Mouse (Mus musculus): ENCODE results near the gene Ascl5. TPM values are rescaled to one million over a fixed set of nuclear protein-coding genes. Genes with fewer than 3 reads are reported as not detected.

The Ascl5 gene
- total and polyA plus RNA-seq, 2 experiments from 2014 or later, result 0.90 TPM; not detected in 1

- TF ChIP-seq CTCF (IDR thresholded peaks at IDR 0.05; ENCODE audit: low read depth), result no peak
- Histone ChIP-seq H3K9me3 (ENCODE audit: low read length) (no peaks in the 10 kb centered on the region), H3K4me3 (ENCODE audit: low read depth, low read length) (no peak overlapping the region), H3K36me3 (ENCODE audit: insufficient read depth) (peaks cover 64% of the 10 kb centered on the region), H3K9ac (no peak overlapping the region), H3K4me1 (ENCODE audit: insufficient read depth) (no peaks in the 10 kb centered on the region), H3K27ac (ENCODE audit: low read depth, low read length) (no peak overlapping the region), H3K4me2 (ENCODE audit: low read depth) (no peak overlapping the region), H3K27me3 (ENCODE audit: insufficient read depth, low read length) (no peaks in the 10 kb centered on the region)
- DNase-seq (no peak), ATAC-seq (no peak)
- WGBS, result 55% methylated on average over 7 of the region's 7 CpGs
These were observed 17.6 kb upstream of the Ascl5 start for GRCm38 (mm10) chr1:136032961-136033360.

GRCm38 (mm10) chr1:136038746-136039538, 11.7 kb upstream of the Ascl5 start:
- Histone ChIP-seq H3K4me2 (ENCODE audit: low read depth) (no peak overlapping the region), H3K9ac (no peak overlapping the region), H3K27me3 (ENCODE audit: insufficient read depth, low read length) (no peaks in the 10 kb centered on the region), H3K4me3 (ENCODE audit: low read depth, low read length) (no peak overlapping the region), H3K27ac (ENCODE audit: low read depth, low read length) (no peak overlapping the region), H3K4me1 (ENCODE audit: insufficient read depth) (0 out of 2 replicates have a peak, but pooled peaks cover 3% of the 10 kb centered on the region), H3K36me3 (ENCODE audit: insufficient read depth) (peaks cover 17% of the 10 kb centered on the region), H3K9me3 (ENCODE audit: low read length) (no peaks in the 10 kb centered on the region)
- no peak for TF ChIP-seq CTCF (IDR thresholded peaks at IDR 0.05; ENCODE audit: low read depth)
- DNase-seq, result no peak
- no peak for ATAC-seq
- 75% methylated on average over 5 of the region's 5 CpGs for WGBS

- Histone ChIP-seq H3K27ac (ENCODE audit: low read depth, low read length) (no peak overlapping the region), H3K4me3 (ENCODE audit: low read depth, low read length) (no peak overlapping the region), H3K4me2 (ENCODE audit: low read depth) (no peak overlapping the region), H3K9ac (no peak overlapping the region), H3K36me3 (ENCODE audit: insufficient read depth) (peaks cover 2% of the 10 kb centered on the region; the same call in 1 of the 2 replicates), H3K4me1 (ENCODE audit: insufficient read depth) (0 out of 2 replicates have a peak, but pooled peaks cover 3% of the 10 kb centered on the region), H3K27me3 (ENCODE audit: insufficient read depth, low read length) (no peaks in the 10 kb centered on the region), H3K9me3 (ENCODE audit: low read length) (no peaks in the 10 kb centered on the region)
- DNase-seq (no peak), ATAC-seq (no peak)
- no peak for TF ChIP-seq CTCF (IDR thresholded peaks at IDR 0.05; ENCODE audit: low read depth)
- WGBS, result 19% methylated on average over 11 of the region's 11 CpGs
These were observed 10.2 kb upstream of the Ascl5 start for GRCm38 (mm10) chr1:136040452-136040851.

- WGBS, result 21% methylated on average over 4 of the region's 4 CpGs
- Histone ChIP-seq H3K36me3 (ENCODE audit: insufficient read depth) (no peaks in the 10 kb centered on the region; the same call in 1 of the 2 replicates), H3K27ac (ENCODE audit: low read depth, low read length) (no peak overlapping the region), H3K4me3 (ENCODE audit: low read depth, low read length) (no peak overlapping the region), H3K4me2 (ENCODE audit: low read depth) (no peak overlapping the region), H3K9me3 (ENCODE audit: low read length) (no peaks in the 10 kb centered on the region), H3K9ac (no peak overlapping the region), H3K4me1 (ENCODE audit: insufficient read depth) (0 out of 2 replicates have a peak, but pooled peaks cover 3% of the 10 kb centered on the region), H3K27me3 (ENCODE audit: insufficient read depth, low read length) (no peaks in the 10 kb centered on the region)
- no peak for ATAC-seq
- no peak for DNase-seq
- TF ChIP-seq CTCF (IDR thresholded peaks at IDR 0.05; ENCODE audit: low read depth), result no peak
These were observed 9.7 kb upstream of the Ascl5 start for GRCm38 (mm10) chr1:136040874-136041273.

- Histone ChIP-seq H3K27ac (ENCODE audit: low read depth, low read length) (no peak overlapping the region), H3K4me3 (ENCODE audit: low read depth, low read length) (no peak overlapping the region), H3K4me2 (ENCODE audit: low read depth) (no peak overlapping the region), H3K9ac (no peak overlapping the region), H3K9me3 (ENCODE audit: low read length) (no peaks in the 10 kb centered on the region), H3K27me3 (ENCODE audit: insufficient read depth, low read length) (peaks cover 14% of the 10 kb centered on the region; the same call in 1 of the 2 replicates), H3K4me1 (ENCODE audit: insufficient read depth) (0 out of 2 replicates have a peak, but pooled peaks cover 3% of the 10 kb centered on the region), H3K36me3 (ENCODE audit: insufficient read depth) (no peaks in the 10 kb centered on the region)
- ATAC-seq (peak; percentile 61), DNase-seq (peak; percentile 84)
- TF ChIP-seq CTCF (IDR thresholded peaks at IDR 0.05; ENCODE audit: low read depth), result peak; percentile 88
- 16% methylated on average over 4 of the region's 4 CpGs for WGBS
These were observed 4.8 kb upstream of the Ascl5 start for GRCm38 (mm10) chr1:136045774-136046173.

- peak; percentile 51 for DNase-seq
- 8% methylated on average over 2 of the region's 2 CpGs for WGBS
These were observed 3.2 kb upstream of the Ascl5 start for GRCm38 (mm10) chr1:136047432-136047831.

GRCm38 (mm10) chr1:136047894-136048293, 2.7 kb upstream of the Ascl5 start:
- H3K36me3 ChIP-seq (ENCODE audit: insufficient read depth), result no peaks in the 10 kb centered on the region
- no peak for TF ChIP-seq CTCF (IDR thresholded peaks at IDR 0.05; ENCODE audit: low read depth)
- no peak overlapping the region for H3K4me3 ChIP-seq (ENCODE audit: low read depth, low read length)
- H3K9me3 ChIP-seq (ENCODE audit: low read length), result no peaks in the 10 kb centered on the region
- H3K9ac ChIP-seq, result no peak overlapping the region
- ATAC-seq, result no peak
- no peak overlapping the region for H3K4me2 ChIP-seq (ENCODE audit: low read depth)
- no peak overlapping the region for H3K27ac ChIP-seq (ENCODE audit: low read depth, low read length)
- DNase-seq, result no peak
- 74% methylated on average over 9 of the region's 9 CpGs for WGBS
- peaks cover 5% of the 10 kb centered on the region; the same call in 1 of the 2 replicates for H3K4me1 ChIP-seq (ENCODE audit: insufficient read depth)
- peaks cover 15% of the 10 kb centered on the region; the same call in 1 of the 2 replicates for H3K27me3 ChIP-seq (ENCODE audit: insufficient read depth, low read length)

More at GRCm38 (mm10) chr1:136047432-136047831, 3.2 kb upstream of the Ascl5 start:
- H3K4me3 ChIP-seq (ENCODE audit: low read depth, low read length), result no peak overlapping the region
- ATAC-seq, result no peak
- peaks cover 5% of the 10 kb centered on the region; the same call in 1 of the 2 replicates for H3K4me1 ChIP-seq (ENCODE audit: insufficient read depth)
- TF ChIP-seq CTCF (IDR thresholded peaks at IDR 0.05; ENCODE audit: low read depth), result peak; percentile 74
- no peaks in the 10 kb centered on the region for H3K36me3 ChIP-seq (ENCODE audit: insufficient read depth)
- H3K9me3 ChIP-seq (ENCODE audit: low read length), result no peaks in the 10 kb centered on the region
- H3K27me3 ChIP-seq (ENCODE audit: insufficient read depth, low read length), result peaks cover 15% of the 10 kb centered on the region; the same call in 1 of the 2 replicates
- H3K27ac ChIP-seq (ENCODE audit: low read depth, low read length), result no peak overlapping the region
- H3K4me2 ChIP-seq (ENCODE audit: low read depth), result no peak overlapping the region
- H3K9ac ChIP-seq, result no peak overlapping the region

All from forebrain, postnatal 0 days (tissue).